Mouse (Mus musculus) stomach, embryonic 15.5 days (tissue): ENCODE measurements around the gene Lin7a. TPM values are rescaled to one million over a fixed set of nuclear protein-coding genes. Genes with fewer than 3 reads are reported as not detected.

Experiments
- ATAC-seq: fragments of 200-750 bp; cut with Nextera tagmentation; 2 replicates; pipeline ENCODE4 v1.8.0; 2017; ENCODE audit warnings: low read depth, moderate number of reproducible peaks, moderate TSS enrichment; ENCODE audit not compliant: insufficient read depth, low FRiP score
- H3K27ac ChIP-seq: fragments of 300-500 bp; sonication (generic); 2 replicates; pipeline ENCODE4 v1.5.1; 2015; ENCODE audit warnings: mild to moderate bottlenecking, inconsistent platforms
- H3K27me3 ChIP-seq: fragments of 300-500 bp; sonication (generic); replicated peaks from 2 replicates; pipeline ENCODE4 v1.6.1; 2015; ENCODE audit warnings: inconsistent platforms
- H3K36me3 ChIP-seq: fragments of 300-500 bp; sonication (generic); 2 replicates; pipeline ENCODE4 v1.6.1; 2015; ENCODE audit warnings: inconsistent platforms
- H3K4me1 ChIP-seq: fragments of 300-500 bp; sonication (generic); 2 replicates; pipeline ENCODE4 v1.6.1; 2015; ENCODE audit warnings: inconsistent platforms
- H3K4me2 ChIP-seq: fragments of 300-500 bp; sonication (generic); 2 replicates; pipeline ENCODE4 v1.6.1; 2015; ENCODE audit warnings: mild to moderate bottlenecking, inconsistent platforms
- H3K4me3 ChIP-seq: fragments of 300-500 bp; sonication (generic); replicated peaks from 2 replicates; pipeline ENCODE4 v1.5.1; 2015; ENCODE audit warnings: inconsistent platforms
- H3K9ac ChIP-seq: fragments of 300-500 bp; sonication (generic); 2 replicates; pipeline ENCODE4 v1.6.1; 2015; ENCODE audit warnings: inconsistent platforms
- H3K9me3 ChIP-seq: fragments of 300-500 bp; sonication (generic); 2 replicates; pipeline ENCODE4 v1.6.1; 2016; ENCODE audit warnings: inconsistent platforms
- WGBS: fragments of 180-500 bp; shearing (Covaris S2); methylation state at CpG from one replicate; pipeline ENCODE4 v1.1.7; 2015; 5-methylcytosine and 5-hydroxymethylcytosine counted together
- polyA plus RNA-seq: library from polyadenylated mRNA; unstranded; fragments of >200 nt; fragmentation: Nextera tagmentation; extraction: Ambion mirVana; gene quantifications from 2 replicates; pipeline ENCODE4 v1.2.1, GENCODE M21; 2015

Gene Lin7a
- polyA plus RNA-seq, 1 experiment from 2014 or later = 3.8 TPM

DNA sequence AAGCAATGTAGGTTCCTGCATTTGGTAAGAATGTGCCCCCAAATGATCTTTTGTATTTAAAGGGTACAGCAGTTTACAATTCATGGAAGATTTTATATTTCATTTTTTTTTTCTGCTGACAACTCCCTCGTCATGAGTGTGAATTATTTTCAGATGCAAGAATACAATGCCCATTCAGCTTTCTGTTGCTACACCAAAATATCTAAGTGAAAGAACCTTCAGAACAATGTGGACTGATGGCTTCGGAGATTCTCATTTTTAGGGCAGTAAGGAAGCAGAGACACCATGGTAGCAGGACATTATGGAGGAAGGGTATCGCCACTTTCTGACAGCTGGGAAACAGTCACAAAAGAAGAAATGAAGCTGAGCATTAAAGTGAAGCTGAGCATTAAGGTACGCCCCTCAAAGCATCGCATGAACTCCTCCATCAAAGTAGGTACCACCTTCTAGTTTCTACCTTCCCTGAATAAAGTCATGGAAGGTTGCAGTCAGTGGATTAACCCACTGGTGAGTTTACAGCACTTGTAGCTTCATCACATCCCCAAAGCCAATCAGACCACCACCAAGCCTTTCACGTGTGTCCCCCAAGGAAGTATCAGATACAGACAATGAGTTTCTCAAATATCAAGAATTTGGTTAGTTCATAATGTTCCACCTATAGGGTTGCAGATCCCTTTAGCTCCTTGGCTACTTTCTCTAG, 16.0 kb upstream of the Lin7a start:
- ATAC-seq = no peak
- Histone ChIP-seq H3K36me3 (no peaks in the 10 kb centered on the region), H3K9me3 (no peaks in the 10 kb centered on the region), H3K27me3 (no peaks in the 10 kb centered on the region), H3K9ac (no peak overlapping the region), H3K4me3 (no peak overlapping the region), H3K27ac (no peak overlapping the region), H3K4me2 (no peak overlapping the region), H3K4me1 (no peaks in the 10 kb centered on the region)
- 94% methylated on average over 6 of the region's 6 CpGs for WGBS

DNA sequence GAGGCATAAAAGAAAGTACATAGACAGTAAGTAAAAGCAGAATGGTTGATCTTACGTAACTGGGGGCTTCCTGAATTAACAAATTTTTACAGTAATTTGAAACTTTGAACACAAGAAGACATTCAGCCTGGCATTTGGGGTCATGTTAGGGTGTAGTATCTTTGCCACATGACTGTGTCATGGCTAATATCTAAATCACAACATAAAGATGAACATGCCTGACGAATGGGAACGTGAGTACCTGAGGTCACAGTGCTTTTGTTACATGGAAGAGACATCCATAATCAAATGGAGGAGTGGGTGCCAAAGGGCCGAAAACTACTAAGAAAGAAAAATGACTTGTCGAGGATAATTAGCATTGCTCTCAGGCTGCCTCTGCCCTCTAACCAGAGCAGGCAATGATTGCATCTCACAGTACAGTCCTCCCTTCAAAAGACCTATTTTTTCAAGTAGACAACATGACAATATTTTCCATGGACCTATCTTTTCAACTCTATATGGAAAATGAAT, 15.0 kb upstream of the Lin7a start:
- H3K27me3 ChIP-seq = no peaks in the 10 kb centered on the region
- H3K9ac ChIP-seq = no peak overlapping the region
- no peak overlapping the region for H3K4me2 ChIP-seq
- H3K4me3 ChIP-seq = no peak overlapping the region
- WGBS = 66% methylated on average over 5 of the region's 5 CpGs
- H3K4me1 ChIP-seq = no peaks in the 10 kb centered on the region
- H3K9me3 ChIP-seq = no peaks in the 10 kb centered on the region
- H3K27ac ChIP-seq = no peak overlapping the region
- H3K36me3 ChIP-seq = no peaks in the 10 kb centered on the region
- no peak for ATAC-seq

- no peaks in the 10 kb centered on the region for H3K36me3 ChIP-seq
- WGBS = 79% methylated on average over 2 of the region's 2 CpGs
Observed at GRCm38 (mm10) chr10:107260428-107260827, 11.1 kb upstream of the Lin7a start.

GRCm38 (mm10) chr10:107272131-107272803, 781 bp downstream of the Lin7a start:
- Histone ChIP-seq H3K36me3 (no peaks in the 10 kb centered on the region), H3K4me1 (peaks cover 3% of the 10 kb centered on the region; the same call in 1 of the 2 replicates), H3K4me3 (peak overlapping the region; percentile 59), H3K27ac (0 out of 2 replicates have a peak overlapping the region, but pooled peaks have one; percentile 21), H3K9ac (peak overlapping the region; percentile 35), H3K9me3 (no peaks in the 10 kb centered on the region), H3K4me2 (peak overlapping the region; percentile 99), H3K27me3 (peaks cover 18% of the 10 kb centered on the region; the same call in 1 of the 2 replicates)
- peak; percentile 76 for ATAC-seq
- WGBS = under 1% methylated on average over 41 of the region's 41 CpGs

More at GRCm38 (mm10) chr10:107260428-107260827, 11.1 kb upstream of the Lin7a start:
- no peak for ATAC-seq
- Histone ChIP-seq H3K4me3 (no peak overlapping the region), H3K4me1 (no peaks in the 10 kb centered on the region), H3K9me3 (no peaks in the 10 kb centered on the region), H3K9ac (no peak overlapping the region), H3K27ac (no peak overlapping the region), H3K27me3 (no peaks in the 10 kb centered on the region), H3K4me2 (no peak overlapping the region)

- Histone ChIP-seq H3K9me3 (no peaks in the 10 kb centered on the region), H3K4me1 (peaks cover 3% of the 10 kb centered on the region; the same call in 1 of the 2 replicates), H3K36me3 (no peaks in the 10 kb centered on the region), H3K4me2 (peak overlapping the region; percentile 99), H3K9ac (peak overlapping the region; percentile 35; the same call in 1 of the 2 replicates), H3K4me3 (peak overlapping the region; percentile 59), H3K27ac (no peak overlapping the region), H3K27me3 (peaks cover 18% of the 10 kb centered on the region; the same call in 1 of the 2 replicates)
- 4% methylated on average over 11 of the region's 11 CpGs for WGBS
- peak; percentile 44; the same call in 1 of the 2 replicates for ATAC-seq
Observed at GRCm38 (mm10) chr10:107272804-107273145, 1.3 kb downstream of the Lin7a start.

DNA sequence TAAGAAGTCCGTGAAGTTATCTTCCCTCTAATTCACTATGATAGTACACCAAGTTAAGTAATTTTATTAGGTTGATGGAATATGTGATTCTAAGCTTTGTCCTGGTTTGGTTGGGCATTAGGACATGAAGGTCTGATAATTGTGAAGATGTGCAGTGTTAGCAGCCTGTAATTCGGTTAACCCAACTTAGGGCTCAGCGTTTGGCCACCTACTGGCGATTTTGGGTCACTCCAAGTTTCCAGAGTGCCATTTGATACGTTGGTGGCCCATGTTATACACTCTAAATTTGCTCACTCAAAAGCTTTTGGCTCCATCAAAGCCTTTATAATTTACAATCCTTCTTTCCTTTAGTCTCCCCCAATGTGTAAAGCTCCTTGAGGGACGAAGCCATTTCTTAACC, 2.4 kb downstream of the Lin7a start:
- no peak overlapping the region for H3K4me2 ChIP-seq
- peaks cover 3% of the 10 kb centered on the region; the same call in 1 of the 2 replicates for H3K4me1 ChIP-seq
- whole genome bisulfite sequencing = 54% methylated on average over 6 of the region's 6 CpGs
- H3K9me3 ChIP-seq = no peaks in the 10 kb centered on the region
- H3K27ac ChIP-seq = no peak overlapping the region
- peaks cover 18% of the 10 kb centered on the region; the same call in 1 of the 2 replicates for H3K27me3 ChIP-seq
- no peak overlapping the region for H3K9ac ChIP-seq
- ATAC-seq = no peak
- H3K36me3 ChIP-seq = no peaks in the 10 kb centered on the region
- H3K4me3 ChIP-seq = no peak overlapping the region

DNA sequence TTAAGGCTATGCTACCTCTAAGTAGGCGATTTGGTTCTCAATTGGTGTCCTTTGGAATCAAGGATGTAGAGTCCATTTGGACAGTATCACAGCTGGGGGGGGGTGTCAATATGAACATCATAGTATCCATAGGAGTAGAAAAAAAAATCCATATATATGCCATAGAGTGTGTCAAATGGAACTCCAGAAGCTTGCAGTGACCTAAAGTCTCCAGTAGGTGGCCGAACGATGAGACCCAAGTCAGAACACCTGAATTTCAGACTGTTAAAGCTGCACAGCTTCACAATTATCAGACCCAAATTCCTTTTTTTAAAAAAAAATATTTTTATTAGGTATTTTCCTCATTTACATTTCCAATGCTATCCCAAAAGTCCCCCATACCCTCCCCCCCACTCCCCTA, 3.3 kb downstream of the Lin7a start:
- Histone ChIP-seq H3K4me3 (no peak overlapping the region), H3K9ac (no peak overlapping the region), H3K4me1 (peaks cover 3% of the 10 kb centered on the region; the same call in 1 of the 2 replicates), H3K27me3 (peaks cover 18% of the 10 kb centered on the region; the same call in 1 of the 2 replicates), H3K27ac (no peak overlapping the region), H3K9me3 (no peaks in the 10 kb centered on the region), H3K36me3 (no peaks in the 10 kb centered on the region), H3K4me2 (no peak overlapping the region)
- no peak for ATAC-seq
- 47% methylated on average over 3 of the region's 3 CpGs for WGBS

DNA sequence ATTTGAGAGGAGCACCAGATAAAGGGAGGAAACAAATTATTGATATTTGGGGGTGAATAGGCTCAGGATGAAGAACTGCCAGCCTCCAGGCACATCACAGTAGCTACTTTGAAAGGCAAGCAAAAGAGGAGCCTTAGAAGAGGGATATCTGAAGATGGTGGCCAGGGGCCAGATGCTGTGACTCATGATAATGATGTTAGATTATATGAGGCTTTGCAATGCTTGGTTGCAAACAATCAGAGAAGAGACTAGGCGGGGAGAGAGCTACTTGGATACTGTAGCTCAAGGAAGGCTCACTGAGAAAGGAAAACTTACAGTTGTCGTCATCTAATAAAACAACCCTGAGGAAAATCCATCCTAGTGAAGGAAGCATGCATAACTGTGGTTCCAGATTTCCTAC, 5.2 kb downstream of the Lin7a start:
- Histone ChIP-seq H3K4me3 (no peak overlapping the region), H3K4me2 (no peak overlapping the region), H3K9me3 (no peaks in the 10 kb centered on the region), H3K9ac (no peak overlapping the region), H3K27ac (no peak overlapping the region), H3K36me3 (no peaks in the 10 kb centered on the region), H3K27me3 (0 out of 2 replicates have a peak, but pooled peaks cover 8% of the 10 kb centered on the region), H3K4me1 (no peaks in the 10 kb centered on the region; the same call in 1 of the 2 replicates)
- ATAC-seq = no peak
- WGBS = 80% methylated on average over 2 of the region's 2 CpGs

DNA sequence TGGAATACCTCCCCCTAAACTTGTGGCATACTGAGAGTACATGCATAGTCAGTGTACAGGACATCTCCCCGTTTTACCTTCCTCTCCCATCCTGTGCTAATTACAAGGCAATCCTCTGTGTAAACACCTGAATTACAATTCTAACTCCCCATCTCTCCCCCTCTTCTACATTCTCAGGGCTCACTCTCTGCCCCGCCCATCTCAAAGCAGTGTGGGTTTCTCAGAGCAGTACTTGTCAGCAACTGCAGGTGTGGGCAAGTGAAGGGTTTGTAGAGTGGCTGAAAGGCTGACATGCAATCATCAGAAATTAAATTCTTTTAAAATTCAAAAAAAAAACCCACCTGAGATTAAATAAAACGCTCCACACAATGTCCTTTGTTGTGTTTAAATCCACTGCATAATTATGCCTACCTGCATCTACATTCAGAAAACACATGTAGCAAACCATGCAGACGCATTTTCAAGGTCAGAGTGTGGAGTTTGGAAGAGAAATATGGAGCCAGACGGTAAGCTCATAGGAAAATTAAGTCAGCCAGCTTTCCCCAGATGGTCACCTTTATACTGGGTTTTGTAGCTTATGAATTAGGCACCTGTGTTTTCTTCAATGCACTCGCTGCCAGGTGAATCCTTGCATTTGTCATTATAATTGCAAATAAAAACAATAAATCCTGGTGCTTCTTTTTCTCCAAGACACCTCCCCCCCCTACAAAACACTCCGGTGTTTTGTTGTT, 22.6 kb downstream of the Lin7a start:
- WGBS = 57% methylated on average over 7 of the region's 7 CpGs
- Histone ChIP-seq H3K4me2 (no peak overlapping the region), H3K36me3 (no peaks in the 10 kb centered on the region), H3K27ac (no peak overlapping the region), H3K9ac (no peak overlapping the region), H3K4me1 (no peaks in the 10 kb centered on the region), H3K27me3 (no peaks in the 10 kb centered on the region), H3K4me3 (no peak overlapping the region), H3K9me3 (no peaks in the 10 kb centered on the region)
- ATAC-seq = no peak

DNA sequence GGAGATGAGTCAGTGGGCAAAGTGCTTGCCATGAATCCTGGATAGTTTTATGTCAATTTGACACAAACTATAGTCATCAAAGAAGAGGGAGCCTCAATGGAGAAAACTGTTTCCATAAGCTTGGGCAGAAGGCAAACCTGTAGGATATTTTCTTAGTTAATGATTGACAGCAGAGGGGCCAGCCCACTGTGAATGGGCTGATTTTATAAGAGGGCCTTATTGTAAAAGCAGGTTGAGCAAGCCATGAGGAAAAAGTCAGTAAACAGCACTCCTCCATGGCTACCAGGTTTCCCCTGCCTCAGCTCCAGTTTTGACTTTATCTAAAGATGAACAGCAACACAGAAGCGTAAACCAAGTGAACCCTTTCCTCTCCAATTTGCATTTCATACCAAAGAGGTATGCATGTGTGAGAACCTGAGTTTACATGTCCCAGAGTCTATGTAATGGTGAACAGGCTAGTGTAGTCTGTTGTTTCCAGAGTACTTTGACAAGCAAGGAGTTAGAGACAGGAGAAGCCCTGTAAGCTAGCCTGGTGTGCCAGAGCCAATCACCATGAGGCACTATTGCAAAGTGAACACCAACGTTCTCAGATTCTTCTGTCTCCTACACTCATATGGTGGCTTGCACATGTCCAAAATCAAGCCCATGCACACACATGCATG, 29.2 kb downstream of the Lin7a start:
- no peak overlapping the region for H3K4me2 ChIP-seq
- no peaks in the 10 kb centered on the region for H3K4me1 ChIP-seq
- H3K4me3 ChIP-seq = no peak overlapping the region
- H3K27me3 ChIP-seq = no peaks in the 10 kb centered on the region
- WGBS = 65% methylated on average over 2 of the region's 2 CpGs
- no peak overlapping the region for H3K27ac ChIP-seq
- H3K36me3 ChIP-seq = no peaks in the 10 kb centered on the region
- peak; percentile 72 for ATAC-seq
- no peaks in the 10 kb centered on the region for H3K9me3 ChIP-seq
- no peak overlapping the region for H3K9ac ChIP-seq

GRCm38 (mm10) chr10:107310964-107311490, 39.5 kb downstream of the Lin7a start:
- H3K4me2 ChIP-seq = no peak overlapping the region
- H3K9me3 ChIP-seq = no peaks in the 10 kb centered on the region
- no peaks in the 10 kb centered on the region for H3K4me1 ChIP-seq
- no peaks in the 10 kb centered on the region for H3K27me3 ChIP-seq
- ATAC-seq = no peak
- no peak overlapping the region for H3K27ac ChIP-seq
- H3K36me3 ChIP-seq = no peaks in the 10 kb centered on the region
- H3K9ac ChIP-seq = no peak overlapping the region
- WGBS = 51% methylated on average over 5 of the region's 5 CpGs
- no peak overlapping the region for H3K4me3 ChIP-seq
